Mouse (Mus musculus): ENCODE results near the gene Gadd45a. TPM values are rescaled to one million over a fixed set of nuclear protein-coding genes. Genes with fewer than 3 reads are reported as not detected.

Gene Gadd45a
- polyA plus RNA-seq, 2 experiments, result 11.9 to 20.3 TPM

- no peak overlapping the region for H3K4me2 ChIP-seq (replicated peaks; ENCODE audit: low read depth, low read length, severe bottlenecking)
- WGBS, result 50% methylated on average over 7 of the region's 7 CpGs
- no peak overlapping the region for H3K9ac ChIP-seq (ENCODE audit: low read depth, low read length, severe bottlenecking)
- no peak for TF ChIP-seq POLR2A (IDR thresholded peaks at IDR 0.05; ENCODE audit: borderline replicate concordance, extremely low read depth, insufficient read depth, insufficient read length)
- peaks cover 3% of the 10 kb centered on the region; the same call in 1 of the 2 replicates for H3K36me3 ChIP-seq (ENCODE audit: control insufficient read depth, insufficient read depth, low read length)
- H3K27me3 ChIP-seq (ENCODE audit: control insufficient read depth, insufficient read depth, low read length), result no peaks in the 10 kb centered on the region
- H3K27ac ChIP-seq (replicated peaks; ENCODE audit: low read depth, low read length), result no peak overlapping the region
- H3K4me1 ChIP-seq (ENCODE audit: control insufficient read depth, insufficient read depth, low read length), result peaks cover 13% of the 10 kb centered on the region; the same call in 1 of the 2 replicates
- H3K9me3 ChIP-seq (ENCODE audit: control insufficient read depth, low read length), result no peaks in the 10 kb centered on the region
- H3K4me3 ChIP-seq (replicated peaks; ENCODE audit: low read length), result no peak overlapping the region
- ATAC-seq (ENCODE audit: low FRiP score, low read depth), result no peak
- DNase-seq (ENCODE audit: low spot score), result no peak
Observed at GRCm38 (mm10) chr6:67016520-67017111, 20.6 kb downstream of the Gadd45a start.

GRCm38 (mm10) chr6:67015739-67016519, 21.3 kb downstream of the Gadd45a start:
- Histone ChIP-seq H3K4me2 (replicated peaks; ENCODE audit: low read depth, low read length, severe bottlenecking) (no peak overlapping the region), H3K9me3 (ENCODE audit: control insufficient read depth, low read length) (no peaks in the 10 kb centered on the region), H3K4me3 (replicated peaks; ENCODE audit: low read length) (no peak overlapping the region), H3K27me3 (ENCODE audit: control insufficient read depth, insufficient read depth, low read length) (no peaks in the 10 kb centered on the region), H3K4me1 (ENCODE audit: control insufficient read depth, insufficient read depth, low read length) (peaks cover 13% of the 10 kb centered on the region; the same call in 1 of the 2 replicates), H3K9ac (ENCODE audit: low read depth, low read length, severe bottlenecking) (no peak overlapping the region), H3K27ac (replicated peaks; ENCODE audit: low read depth, low read length) (no peak overlapping the region), H3K36me3 (ENCODE audit: control insufficient read depth, insufficient read depth, low read length) (peaks cover 3% of the 10 kb centered on the region; the same call in 1 of the 2 replicates)
- WGBS, result 44% methylated on average over 8 of the region's 8 CpGs
- no peak for TF ChIP-seq POLR2A (IDR thresholded peaks at IDR 0.05; ENCODE audit: borderline replicate concordance, extremely low read depth, insufficient read depth, insufficient read length)
- ATAC-seq (ENCODE audit: low FRiP score, low read depth) (peak; percentile 66; the same call in 1 of the 2 replicates), DNase-seq (ENCODE audit: low spot score) (peak; percentile 62)

- H3K27ac ChIP-seq (replicated peaks; ENCODE audit: low read depth, low read length), result no peak overlapping the region
- H3K27me3 ChIP-seq (ENCODE audit: control insufficient read depth, insufficient read depth, low read length), result no peaks in the 10 kb centered on the region
- no peak overlapping the region for H3K9ac ChIP-seq (ENCODE audit: low read depth, low read length, severe bottlenecking)
- peaks cover 13% of the 10 kb centered on the region; the same call in 1 of the 2 replicates for H3K4me1 ChIP-seq (ENCODE audit: control insufficient read depth, insufficient read depth, low read length)
- H3K4me2 ChIP-seq (replicated peaks; ENCODE audit: low read depth, low read length, severe bottlenecking), result no peak overlapping the region
- ATAC-seq (ENCODE audit: low FRiP score, low read depth) (no peak), DNase-seq (ENCODE audit: low spot score) (no peak)
- H3K36me3 ChIP-seq (ENCODE audit: control insufficient read depth, insufficient read depth, low read length), result peaks cover 3% of the 10 kb centered on the region; the same call in 1 of the 2 replicates
- TF ChIP-seq POLR2A (IDR thresholded peaks at IDR 0.05; ENCODE audit: borderline replicate concordance, extremely low read depth, insufficient read depth, insufficient read length), result no peak
- no peaks in the 10 kb centered on the region for H3K9me3 ChIP-seq (ENCODE audit: control insufficient read depth, low read length)
- 84% methylated on average over 1 of the region's 1 CpGs for WGBS
- H3K4me3 ChIP-seq (replicated peaks; ENCODE audit: low read length), result no peak overlapping the region
Observed at GRCm38 (mm10) chr6:67014679-67015075, 22.6 kb downstream of the Gadd45a start.

- no peaks in the 10 kb centered on the region for H3K9me3 ChIP-seq (ENCODE audit: control insufficient read depth, low read length)
- H3K9ac ChIP-seq (ENCODE audit: low read depth, low read length, severe bottlenecking), result no peak overlapping the region
Observed at GRCm38 (mm10) chr6:67013949-67014678, 23.1 kb downstream of the Gadd45a start.

More at GRCm38 (mm10) chr6:67013949-67014678, 23.1 kb downstream of the Gadd45a start:
- no peak for TF ChIP-seq POLR2A (IDR thresholded peaks at IDR 0.05; ENCODE audit: borderline replicate concordance, extremely low read depth, insufficient read depth, insufficient read length)
- peaks cover 13% of the 10 kb centered on the region; the same call in 1 of the 2 replicates for H3K4me1 ChIP-seq (ENCODE audit: control insufficient read depth, insufficient read depth, low read length)
- H3K36me3 ChIP-seq (ENCODE audit: control insufficient read depth, insufficient read depth, low read length), result peaks cover 3% of the 10 kb centered on the region; the same call in 1 of the 2 replicates
- no peak overlapping the region for H3K4me3 ChIP-seq (replicated peaks; ENCODE audit: low read length)
- 92% methylated on average over 9 of the region's 9 CpGs for WGBS
- ATAC-seq (ENCODE audit: low FRiP score, low read depth) (no peak), DNase-seq (ENCODE audit: low spot score) (no peak)
- no peak overlapping the region for H3K4me2 ChIP-seq (replicated peaks; ENCODE audit: low read depth, low read length, severe bottlenecking)
- H3K27ac ChIP-seq (replicated peaks; ENCODE audit: low read depth, low read length), result no peak overlapping the region
- H3K27me3 ChIP-seq (ENCODE audit: control insufficient read depth, insufficient read depth, low read length), result no peaks in the 10 kb centered on the region

Data from limb, embryonic 14.5 days (tissue).